Mouse (Mus musculus) frontal cortex, adult (tissue): ENCODE measurements around the gene Scarb2.

Source experiments
- ATAC-seq: cut with Nextera tagmentation; 2 replicates; pipeline ENCODE4 v1.9.2; 2017; ENCODE audit warnings: mild to moderate bottlenecking, moderate library complexity, mixed read lengths; ENCODE audit not compliant: low TSS enrichment

Gene Scarb2

GRCm38 (mm10) chr5:92435025-92435584 lies 71.5 kb downstream of the Scarb2 start, which contains the start of gene Nup54:
Nup54 (minus strand) TSS chr5:92435219.
- ATAC-seq, result peak; percentile 98

GRCm38 (mm10) chr5:92434571-92434985 lies 72.1 kb downstream of the Scarb2 start:
- ATAC-seq, result peak; percentile 16; the same call in 1 of the 2 replicates

GRCm38 (mm10) chr5:92434070-92434469 lies 72.6 kb downstream of the Scarb2 start:
- ATAC-seq, result no peak

GRCm38 (mm10) chr5:92431611-92432010 lies 75.0 kb downstream of the Scarb2 start:
- no peak for ATAC-seq

GRCm38 (mm10) chr5:92430723-92431122 lies 75.9 kb downstream of the Scarb2 start:
- ATAC-seq, result no peak

- ATAC-seq, result no peak
Observed at GRCm38 (mm10) chr5:92424126-92424525, 82.5 kb downstream of the Scarb2 start.

- no peak for ATAC-seq
Observed at GRCm38 (mm10) chr5:92413982-92414375, 92.7 kb downstream of the Scarb2 start.

- no peak for ATAC-seq
Observed at GRCm38 (mm10) chr5:92413271-92413981, 93.2 kb downstream of the Scarb2 start.

GRCm38 (mm10) chr5:92411461-92412140 lies 95.0 kb downstream of the Scarb2 start:
- ATAC-seq, result peak; percentile 59; the same call in 1 of the 2 replicates

- ATAC-seq, result no peak
Observed at GRCm38 (mm10) chr5:92410486-92410885, 96.1 kb downstream of the Scarb2 start.

- ATAC-seq, result no peak
Observed at GRCm38 (mm10) chr5:92409361-92410155, 97.1 kb downstream of the Scarb2 start.

GRCm38 (mm10) chr5:92404400-92404678 lies 102.3 kb downstream of the Scarb2 start:
- no peak for ATAC-seq

- peak; percentile 31; the same call in 1 of the 2 replicates for ATAC-seq
Observed at GRCm38 (mm10) chr5:92403562-92404399, 102.9 kb downstream of the Scarb2 start.

GRCm38 (mm10) chr5:92402816-92403215 lies 103.8 kb downstream of the Scarb2 start:
- peak; percentile 44; the same call in 1 of the 2 replicates for ATAC-seq

- peak; percentile 98 for ATAC-seq
Observed at GRCm38 (mm10) chr5:92398153-92398552, 108.5 kb downstream of the Scarb2 start.

- no peak for ATAC-seq
Observed at GRCm38 (mm10) chr5:92396476-92396875, 110.2 kb downstream of the Scarb2 start.

GRCm38 (mm10) chr5:92395764-92396163 lies 110.9 kb downstream of the Scarb2 start:
- no peak for ATAC-seq

GRCm38 (mm10) chr5:92393863-92394262 lies 112.8 kb downstream of the Scarb2 start:
- no peak for ATAC-seq

GRCm38 (mm10) chr5:92392542-92392941 lies 114.1 kb downstream of the Scarb2 start:
- ATAC-seq, result peak; percentile 27; the same call in 1 of the 2 replicates
